Mouse (Mus musculus) frontal cortex, adult 2 months (tissue): ENCODE data around the gene Rps6ka5. TPM values are rescaled to one million over a fixed set of nuclear protein-coding genes. Genes with fewer than 3 reads are reported as not detected.

ENCODE experiments used
- DNase-seq, 2 experiments: peaks; one replicate each; pipeline ENCODE4 v3.0.0; 2022; ENCODE audit warnings: low spot score in 1 of 2; ENCODE audit errors: extremely low spot score in 1 of 2
- polyA plus RNA-seq: library from polyadenylated mRNA; depleted of rRNA; stranded (reverse); fragments of >200 nt; gene quantifications from 2 replicates; pipeline ENCODE4 v1.2.3, GENCODE M21; 2012

The Rps6ka5 gene
- polyA plus RNA-seq, 1 experiment: 13.8 TPM

- no peak for DNase-seq
Measured at GRCm38 (mm10) chr12:100727891-100728290, 1.1 kb upstream of the Rps6ka5 start.

- no peak for DNase-seq
Measured at GRCm38 (mm10) chr12:100725458-100725786, 1.4 kb downstream of the Rps6ka5 start.

DNA sequence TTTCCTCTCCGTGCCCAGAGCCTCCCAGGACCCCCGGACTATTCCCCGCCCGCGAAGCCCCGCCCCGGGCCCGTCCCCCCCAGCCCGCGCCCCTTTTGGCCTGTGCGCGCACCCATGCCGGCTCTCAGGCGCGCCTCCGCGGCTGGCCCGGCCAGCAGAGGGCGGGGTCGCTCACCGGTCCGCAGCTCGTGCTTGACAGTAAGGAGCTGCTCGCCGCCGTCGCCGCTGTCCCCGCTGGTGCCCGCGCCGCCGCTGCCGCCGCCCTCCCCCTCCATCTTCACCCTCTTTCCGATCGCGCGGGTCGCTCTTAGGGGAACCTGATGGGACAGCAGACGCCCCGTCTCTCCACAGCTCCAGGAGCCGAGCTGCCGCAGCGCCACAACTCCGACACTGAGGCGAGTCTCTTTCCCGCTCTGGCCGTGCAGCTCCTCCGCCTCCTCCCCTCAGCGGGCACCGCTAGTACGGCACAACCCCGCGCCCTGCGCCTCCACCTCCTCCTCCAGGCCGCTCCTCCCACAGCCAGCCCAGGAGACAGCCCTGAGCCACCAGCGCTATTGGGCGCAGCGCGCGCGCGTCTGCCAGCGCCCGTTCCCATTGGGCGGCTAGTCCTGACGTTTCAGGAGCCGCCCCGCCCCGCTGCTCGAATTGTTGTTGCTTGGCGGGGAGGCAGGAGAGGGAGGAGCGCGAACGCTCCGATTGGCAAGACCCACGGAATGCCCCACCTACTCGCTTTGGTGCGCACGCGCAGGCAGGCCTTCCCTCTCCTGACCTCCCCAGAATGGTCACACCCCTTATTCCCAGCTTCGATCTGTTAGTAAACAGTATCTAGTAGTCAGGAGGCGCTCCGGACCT is 2.0 kb downstream of the Rps6ka5 start:
- DNase-seq: peak; percentile 99 to 100

GRCm38 (mm10) chr12:100724182-100724581 is 2.6 kb downstream of the Rps6ka5 start:
- DNase-seq: no peak

DNA sequence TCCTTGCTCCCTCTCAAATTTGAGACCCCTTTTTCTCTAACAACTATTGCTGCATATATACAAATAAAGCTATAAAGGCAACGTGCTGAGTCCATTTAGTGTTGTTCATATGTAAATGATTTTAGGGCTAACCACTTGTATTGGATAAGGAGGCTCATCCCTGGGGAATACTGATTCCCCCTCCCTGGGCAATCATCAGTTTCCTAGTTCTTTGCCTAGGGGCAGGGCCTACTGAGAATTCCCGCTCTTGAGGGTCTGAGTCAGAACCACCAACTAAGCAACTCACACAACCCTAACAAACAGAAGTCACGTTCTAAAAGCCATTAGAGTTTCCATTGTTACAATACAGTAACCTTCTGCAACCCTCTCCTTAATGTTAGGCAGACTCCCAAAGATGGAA is 6.0 kb downstream of the Rps6ka5 start:
- DNase-seq: no peak

DNA sequence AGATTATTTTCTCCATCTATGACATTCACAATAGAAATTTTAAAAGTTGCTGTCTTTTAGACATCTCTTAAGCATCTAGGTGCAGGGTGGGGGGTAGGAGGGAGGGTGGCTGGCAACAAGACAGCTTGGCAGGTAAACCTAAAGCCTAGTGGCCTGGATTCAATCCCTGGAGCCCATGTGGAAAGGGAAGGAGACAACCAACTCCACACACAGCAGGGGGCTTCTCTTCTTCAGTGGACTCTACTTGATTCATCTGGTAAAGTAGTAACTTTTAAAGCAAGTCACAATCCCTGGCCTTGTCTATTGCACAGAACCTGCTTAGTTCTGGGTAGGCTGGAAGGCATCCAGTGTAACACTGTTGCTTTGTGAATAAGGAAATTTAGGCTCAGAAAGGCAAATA is 9.3 kb downstream of the Rps6ka5 start:
- no peak for DNase-seq

GRCm38 (mm10) chr12:100716969-100717368 is 9.8 kb downstream of the Rps6ka5 start:
- DNase-seq: no peak

DNA sequence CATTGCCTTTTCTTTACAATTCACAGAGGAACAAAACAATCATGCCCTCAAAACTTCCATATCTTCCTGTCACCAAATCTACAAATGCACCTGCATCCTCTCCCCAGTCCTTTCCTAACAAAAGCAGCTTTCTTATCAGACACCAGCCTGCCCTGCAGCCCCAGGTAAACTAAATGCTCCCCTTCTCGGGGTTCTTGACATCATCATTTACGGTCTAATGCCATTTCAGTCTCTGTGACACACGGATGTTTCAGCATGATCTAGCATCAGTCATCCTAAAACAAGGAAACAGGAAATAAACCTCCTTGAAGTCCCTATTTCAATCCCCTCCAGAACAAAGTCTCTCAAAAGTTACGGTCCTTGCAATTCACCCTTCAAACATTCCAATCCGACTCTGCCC is 15.0 kb downstream of the Rps6ka5 start:
- no peak for DNase-seq

GRCm38 (mm10) chr12:100711116-100711691 is 15.6 kb downstream of the Rps6ka5 start:
- DNase-seq: peak in 1 of 2 experiments; percentile 28

- no peak for DNase-seq
Measured at GRCm38 (mm10) chr12:100710432-100710831, 16.4 kb downstream of the Rps6ka5 start.

DNA sequence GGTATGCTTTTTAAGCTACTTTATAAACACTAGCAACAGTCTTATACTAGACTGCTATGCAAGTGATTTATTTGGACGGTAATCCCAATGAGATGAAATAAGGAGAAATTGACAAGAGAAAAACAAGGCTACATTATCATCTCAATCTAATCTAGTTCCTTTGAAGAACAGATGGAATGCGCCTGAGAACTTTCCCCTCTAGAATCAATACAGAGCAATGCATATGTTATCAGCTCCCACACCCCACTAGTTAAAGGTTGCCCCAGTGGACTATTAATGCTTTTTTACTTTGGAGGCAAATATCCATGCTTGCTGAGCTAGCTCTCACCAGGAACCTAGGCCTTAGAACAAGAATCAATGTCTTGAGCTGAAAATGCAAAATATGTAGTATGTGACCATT is 19.5 kb downstream of the Rps6ka5 start:
- DNase-seq: no peak

DNA sequence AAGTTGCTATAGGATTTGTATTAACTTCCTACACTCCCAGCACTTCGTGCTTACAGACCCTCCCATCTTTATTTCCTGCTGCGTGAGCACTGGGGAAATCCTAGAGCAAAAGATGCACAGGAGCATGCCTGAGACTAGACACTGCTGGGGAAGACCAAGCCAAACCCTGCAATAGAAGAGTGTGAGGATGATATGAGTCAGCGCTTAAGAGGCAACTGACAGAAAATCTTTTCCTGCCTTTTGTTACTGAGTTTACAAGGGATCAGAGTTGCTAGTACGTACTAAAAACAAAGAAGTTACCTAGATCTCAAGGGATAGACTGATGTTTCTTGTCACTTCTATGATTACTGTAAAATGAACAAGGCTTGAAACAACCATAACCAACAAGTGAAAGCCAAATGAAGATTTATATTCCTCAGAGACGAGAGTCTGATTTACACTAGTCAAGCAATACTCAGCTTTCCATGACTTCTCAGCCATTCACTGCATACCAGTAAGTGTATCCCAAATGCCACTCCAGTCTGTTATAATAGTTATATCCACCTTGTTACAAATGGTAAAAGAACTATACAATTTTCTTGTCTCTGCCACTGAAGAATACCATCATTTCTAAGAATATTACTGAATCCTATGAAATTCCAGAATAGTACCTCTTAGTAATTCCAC is 21.6 kb downstream of the Rps6ka5 start:
- no peak for DNase-seq

DNA sequence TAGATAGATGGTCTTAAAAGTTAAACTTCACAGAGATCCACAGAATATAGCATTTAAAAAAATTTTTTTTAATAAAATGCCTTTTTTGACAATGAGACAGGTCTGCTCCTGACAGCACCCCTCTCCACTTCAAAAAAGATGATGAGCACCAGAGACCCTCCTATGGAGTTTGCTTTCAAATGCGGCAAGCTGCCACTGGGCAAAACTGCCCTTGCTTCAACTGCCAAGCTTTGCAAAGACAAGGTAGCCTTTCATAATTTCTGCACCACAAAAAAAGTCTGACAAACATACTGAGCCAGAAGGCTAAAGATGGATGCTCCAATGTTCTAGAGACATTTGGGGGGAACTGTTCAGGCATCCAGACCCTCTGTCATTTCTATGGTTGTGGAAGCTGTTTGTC is 28.8 kb downstream of the Rps6ka5 start:
- no peak for DNase-seq

DNA sequence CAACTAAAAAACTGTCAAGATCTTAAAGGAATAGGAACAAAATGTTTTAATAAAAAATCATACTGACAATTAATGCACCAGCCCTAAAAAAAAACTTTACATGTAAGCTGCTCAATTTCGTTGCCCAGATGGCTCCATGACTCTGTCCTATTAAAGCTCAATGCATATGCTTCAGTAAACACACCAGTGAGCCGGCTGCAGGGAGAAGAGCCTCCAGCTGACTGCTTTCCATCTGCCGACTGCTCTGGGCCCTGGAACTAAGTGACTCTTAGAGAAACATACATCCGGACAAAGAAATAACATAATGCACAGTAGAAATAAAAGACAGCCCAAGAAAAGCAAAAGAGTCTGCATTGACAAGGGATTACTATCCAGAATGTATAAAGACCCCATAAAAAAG is 30.2 kb downstream of the Rps6ka5 start:
- no peak for DNase-seq

GRCm38 (mm10) chr12:100695252-100695651 is 31.5 kb downstream of the Rps6ka5 start:
- no peak for DNase-seq

DNA sequence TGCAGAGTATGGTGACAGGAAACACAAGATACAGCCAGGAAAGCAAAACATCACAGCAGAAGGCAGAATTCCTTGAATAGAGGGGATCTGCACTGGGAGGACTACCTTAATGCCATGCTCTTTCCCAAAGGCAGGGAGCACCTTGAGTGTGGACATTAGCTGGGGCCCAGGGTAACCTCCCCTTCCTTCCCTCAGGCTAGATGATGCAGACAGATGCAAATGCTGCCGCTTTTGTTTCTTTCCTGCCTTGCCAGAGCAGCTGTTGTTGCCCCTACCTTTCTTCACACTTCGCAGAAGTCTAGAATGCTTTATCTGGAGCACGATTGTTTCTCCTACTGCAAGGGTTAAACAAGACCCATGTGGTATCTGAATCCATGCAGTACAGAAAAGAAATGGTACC is 34.6 kb downstream of the Rps6ka5 start:
- no peak for DNase-seq

- DNase-seq: no peak
Measured at GRCm38 (mm10) chr12:100690444-100690843, 36.3 kb downstream of the Rps6ka5 start.

- no peak for DNase-seq
Measured at GRCm38 (mm10) chr12:100688177-100688576, 38.6 kb downstream of the Rps6ka5 start.

- DNase-seq: no peak
Measured at GRCm38 (mm10) chr12:100687001-100687400, 39.8 kb downstream of the Rps6ka5 start.

DNA sequence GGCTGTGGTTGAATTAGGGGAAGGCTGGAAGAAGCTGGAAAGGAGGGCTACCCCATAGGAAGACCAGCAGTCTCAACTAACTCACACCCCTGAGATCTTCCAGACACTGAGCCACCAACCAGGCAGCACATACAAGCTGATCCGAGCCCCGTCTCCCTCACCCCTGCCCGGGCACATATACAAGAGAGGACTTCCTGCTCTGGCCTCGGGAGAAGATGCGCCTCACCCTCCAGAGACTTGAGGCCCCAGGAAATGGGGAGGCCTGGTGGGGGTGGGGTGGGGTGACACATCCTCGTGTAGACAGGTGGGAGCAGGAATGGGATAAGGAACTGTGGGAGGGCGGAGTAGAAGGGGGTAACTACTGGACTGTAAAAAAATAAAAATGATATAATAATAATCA is 45.0 kb downstream of the Rps6ka5 start:
- no peak for DNase-seq

- no peak for DNase-seq
Measured at GRCm38 (mm10) chr12:100681241-100681640, 45.5 kb downstream of the Rps6ka5 start.

GRCm38 (mm10) chr12:100680676-100681075 is 46.1 kb downstream of the Rps6ka5 start:
- DNase-seq: no peak
